Mouse (Mus musculus) brown adipose tissue, adult 24 weeks (tissue): ENCODE measurements around the gene Ugt1a9. TPM values are rescaled to one million over a fixed set of nuclear protein-coding genes. Genes with fewer than 3 reads are reported as not detected.

Experiments
- H3K27ac ChIP-seq: fragments of 200-500 bp; replicated peaks from 2 replicates; pipeline ENCODE4 v1.5.1; 2012; ENCODE audit warnings: low read depth, mild to moderate bottlenecking, low read length
- H3K4me1 ChIP-seq: fragments of 200-500 bp; 2 replicates; pipeline ENCODE4 v1.6.1; 2012; ENCODE audit warnings: low read length, mixed read lengths; ENCODE audit not compliant: control insufficient read depth, insufficient read depth, insufficient read length
- H3K4me3 ChIP-seq: fragments of 200-500 bp; 2 replicates; pipeline ENCODE4 v1.5.1; 2012; ENCODE audit warnings: low read depth, mild to moderate bottlenecking, low read length, moderate library complexity; ENCODE audit not compliant: insufficient read depth
- polyA plus RNA-seq: library from polyadenylated mRNA; stranded (reverse); fragments of >200 nt; gene quantifications from 2 replicates; pipeline ENCODE4 v1.2.4, GENCODE M21; 2012; ENCODE audit not compliant: missing spikeins, insufficient read depth, insufficient read length

The Ugt1a9 gene
- polyA plus RNA-seq, 1 experiment, result not detected

GRCm38 (mm10) chr1:88243861-88244260 lies 173.3 kb downstream of the Ugt1a9 start:
- Histone ChIP-seq H3K27ac (no peak overlapping the region), H3K4me1 (no peaks in the 10 kb centered on the region), H3K4me3 (no peak overlapping the region)

DNA sequence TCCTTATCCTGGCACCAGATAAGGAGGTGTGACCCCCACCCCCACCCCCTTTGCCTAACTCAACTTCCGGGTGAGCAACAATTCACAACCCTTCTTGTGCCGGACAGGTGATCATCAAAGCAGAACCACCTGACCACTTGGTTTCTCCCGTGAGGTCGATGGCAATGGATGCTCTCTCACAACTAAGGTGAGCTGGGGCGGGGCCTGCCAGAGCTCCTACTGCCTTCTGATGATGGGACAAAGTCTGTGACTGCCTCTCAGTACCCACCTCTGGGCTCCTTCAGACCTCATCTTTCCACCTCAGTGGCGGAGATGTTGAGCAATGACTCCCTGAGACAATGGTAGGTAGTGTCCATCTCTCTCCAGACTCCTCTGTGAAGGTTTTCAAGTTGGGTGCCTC lies 175.3 kb downstream of the Ugt1a9 start:
- no peak overlapping the region for H3K4me3 ChIP-seq

GRCm38 (mm10) chr1:88246386-88246785 lies 175.8 kb downstream of the Ugt1a9 start:
- no peaks in the 10 kb centered on the region for H3K4me1 ChIP-seq
- no peak overlapping the region for H3K4me3 ChIP-seq

More for the DNA sequence above, 175.3 kb downstream of the Ugt1a9 start:
- Histone ChIP-seq H3K4me1 (no peaks in the 10 kb centered on the region), H3K27ac (no peak overlapping the region)

DNA sequence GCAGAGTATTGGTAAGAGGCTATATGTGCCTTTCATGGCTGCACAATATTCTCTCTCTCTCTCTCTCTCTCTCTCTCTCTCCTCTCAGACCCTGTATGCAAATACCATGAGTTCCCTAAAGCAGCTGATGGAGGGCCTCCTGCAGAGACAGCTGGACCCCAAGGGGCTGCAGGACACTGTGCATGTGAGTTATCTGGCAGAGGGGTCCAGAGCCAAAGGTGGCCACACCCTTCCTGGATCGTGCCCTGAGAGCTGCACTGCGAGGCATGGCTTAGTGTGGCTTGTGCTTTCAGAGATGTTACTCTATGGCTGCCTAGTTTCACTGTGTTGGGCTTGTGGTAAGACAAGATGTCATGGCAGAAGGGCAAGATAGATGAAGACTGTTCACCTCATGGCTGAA lies 177.1 kb downstream of the Ugt1a9 start:
- Histone ChIP-seq H3K4me3 (no peak overlapping the region), H3K27ac (no peak overlapping the region), H3K4me1 (no peaks in the 10 kb centered on the region)

More at GRCm38 (mm10) chr1:88246386-88246785, 175.8 kb downstream of the Ugt1a9 start:
- H3K27ac ChIP-seq, result no peak overlapping the region

DNA sequence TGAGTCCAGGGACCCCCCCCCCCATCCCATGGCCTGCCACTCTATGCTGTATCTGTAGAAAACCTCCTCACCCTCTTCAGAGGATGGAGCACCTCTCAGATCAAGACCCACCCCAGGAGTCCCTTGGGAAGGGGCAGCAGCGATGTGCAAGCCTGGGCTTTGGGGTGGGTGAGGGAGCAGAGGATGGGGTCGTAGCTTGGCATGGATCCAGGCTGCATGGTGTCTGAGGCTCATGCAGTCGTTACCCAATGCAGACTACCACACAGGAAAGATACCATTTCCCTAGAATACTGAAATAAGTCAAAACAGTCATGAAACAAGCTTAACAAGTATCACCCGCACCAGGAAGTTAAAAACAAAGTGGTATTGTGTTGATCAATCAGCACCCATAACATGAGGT lies 178.1 kb downstream of the Ugt1a9 start:
- Histone ChIP-seq H3K4me3 (no peak overlapping the region), H3K4me1 (no peaks in the 10 kb centered on the region), H3K27ac (no peak overlapping the region)

GRCm38 (mm10) chr1:88249596-88249995 lies 179.0 kb downstream of the Ugt1a9 start:
- H3K27ac ChIP-seq, result no peak overlapping the region
- no peak overlapping the region for H3K4me3 ChIP-seq
- H3K4me1 ChIP-seq, result no peaks in the 10 kb centered on the region

- no peak overlapping the region for H3K4me3 ChIP-seq
- no peaks in the 10 kb centered on the region for H3K4me1 ChIP-seq
Measured at GRCm38 (mm10) chr1:88250023-88250422, 179.4 kb downstream of the Ugt1a9 start.

GRCm38 (mm10) chr1:88253106-88253505 lies 182.5 kb downstream of the Ugt1a9 start:
- H3K4me3 ChIP-seq, result no peak overlapping the region
- H3K27ac ChIP-seq, result no peak overlapping the region
- H3K4me1 ChIP-seq, result no peaks in the 10 kb centered on the region

More at GRCm38 (mm10) chr1:88250023-88250422, 179.4 kb downstream of the Ugt1a9 start:
- H3K27ac ChIP-seq, result no peak overlapping the region

DNA sequence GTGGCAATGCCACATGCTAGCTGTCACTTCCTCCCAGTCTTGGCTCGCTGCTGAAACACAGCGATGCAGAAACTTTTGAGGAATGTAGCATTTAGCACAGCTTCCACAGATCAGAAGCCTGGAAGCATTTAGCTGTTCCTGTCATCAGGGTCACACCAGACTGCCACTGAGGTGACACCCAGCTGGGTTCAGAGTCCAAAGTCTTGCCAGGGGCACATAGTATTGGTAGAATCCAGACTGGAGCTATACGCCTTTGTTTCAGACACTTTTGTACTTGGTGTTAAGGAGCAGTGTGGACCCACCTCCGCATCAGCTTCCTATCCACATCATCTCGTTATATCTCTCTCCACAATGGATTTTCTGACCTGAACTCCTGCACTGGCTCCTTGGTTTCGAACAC lies 182.9 kb downstream of the Ugt1a9 start:
- Histone ChIP-seq H3K4me1 (no peaks in the 10 kb centered on the region), H3K27ac (no peak overlapping the region), H3K4me3 (no peak overlapping the region)

DNA sequence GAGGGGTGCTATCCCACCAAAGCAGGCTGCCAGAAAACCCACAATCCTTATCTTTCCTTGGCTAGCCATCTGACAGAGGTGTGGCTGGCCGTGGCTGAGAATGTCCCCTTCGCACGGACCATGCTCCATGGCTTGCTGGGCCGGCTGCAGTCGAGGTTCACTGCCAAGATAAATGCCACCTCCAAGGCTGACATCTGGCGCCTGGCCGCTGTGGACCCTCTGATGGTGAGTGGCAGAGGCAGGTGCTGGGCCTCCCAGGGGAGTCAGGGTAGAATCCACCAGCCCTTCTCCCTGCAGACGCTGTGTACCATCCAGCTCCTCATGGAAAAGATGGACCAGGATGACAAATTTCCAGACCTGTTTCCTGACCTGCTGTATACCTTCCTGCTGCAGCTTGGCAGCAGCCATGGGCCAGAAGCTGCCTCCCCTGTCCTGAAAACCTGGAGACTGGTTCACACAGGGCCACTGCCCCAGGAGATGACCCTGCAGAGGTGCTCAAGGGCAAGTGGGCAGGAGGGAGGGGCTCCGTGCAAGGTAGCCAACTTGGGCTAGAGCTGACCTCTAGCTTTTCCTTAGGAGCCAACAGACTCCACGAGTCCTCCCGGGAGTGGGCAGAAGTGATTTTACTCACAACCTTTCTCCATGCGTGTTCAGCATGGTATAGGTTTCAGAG lies 184.3 kb downstream of the Ugt1a9 start:
- Histone ChIP-seq H3K27ac (no peak overlapping the region), H3K4me3 (no peak overlapping the region), H3K4me1 (no peaks in the 10 kb centered on the region)

GRCm38 (mm10) chr1:88255466-88255857 lies 184.9 kb downstream of the Ugt1a9 start:
- Histone ChIP-seq H3K27ac (no peak overlapping the region), H3K4me1 (0 out of 2 replicates have a peak, but pooled peaks cover 2% of the 10 kb centered on the region), H3K4me3 (no peak overlapping the region)

GRCm38 (mm10) chr1:88255989-88256754 lies 185.6 kb downstream of the Ugt1a9 start:
- H3K4me1 ChIP-seq, result 0 out of 2 replicates have a peak, but pooled peaks cover 2% of the 10 kb centered on the region
- H3K27ac ChIP-seq, result no peak overlapping the region

GRCm38 (mm10) chr1:88256886-88257663 lies 186.5 kb downstream of the Ugt1a9 start:
- H3K4me1 ChIP-seq, result 0 out of 2 replicates have a peak, but pooled peaks cover 2% of the 10 kb centered on the region
- H3K4me3 ChIP-seq, result no peak overlapping the region
- no peak overlapping the region for H3K27ac ChIP-seq

More at GRCm38 (mm10) chr1:88255989-88256754, 185.6 kb downstream of the Ugt1a9 start:
- H3K4me3 ChIP-seq, result no peak overlapping the region

GRCm38 (mm10) chr1:88257681-88258080 lies 187.1 kb downstream of the Ugt1a9 start:
- Histone ChIP-seq H3K4me3 (no peak overlapping the region), H3K27ac (no peak overlapping the region), H3K4me1 (0 out of 2 replicates have a peak, but pooled peaks cover 2% of the 10 kb centered on the region)

GRCm38 (mm10) chr1:88258361-88258760 lies 187.8 kb downstream of the Ugt1a9 start:
- H3K4me3 ChIP-seq, result no peak overlapping the region

More at GRCm38 (mm10) chr1:88258361-88258760, 187.8 kb downstream of the Ugt1a9 start:
- Histone ChIP-seq H3K4me1 (0 out of 2 replicates have a peak, but pooled peaks cover 2% of the 10 kb centered on the region), H3K27ac (no peak overlapping the region)
